Mouse (Mus musculus) lung, embryonic 15.5 days (tissue): ENCODE measurements at regions not wholly inside any gene's neighbourhood (a gene's known extent, or its start where the extent isn't known, plus 50 kb on each side); places are given as distances from the start of the nearest gene placed in this dataset.

Experiments used
- ATAC-seq: fragments of 200-750 bp; cut with Nextera tagmentation; 2 replicates; pipeline ENCODE4 v1.8.0; 2017; ENCODE audit warnings: moderate number of reproducible peaks, borderline replicate concordance; ENCODE audit not compliant: low FRiP score, low TSS enrichment; ENCODE audit errors: extremely low read depth
- H3K27ac ChIP-seq: fragments of 300-500 bp; sonication (generic); 2 replicates; pipeline ENCODE4 v1.5.1; 2015; ENCODE audit warnings: moderate library complexity, mild to moderate bottlenecking, inconsistent platforms
- H3K27me3 ChIP-seq: fragments of 300-500 bp; sonication (generic); 2 replicates; pipeline ENCODE4 v1.6.1; 2015; ENCODE audit warnings: inconsistent platforms
- H3K36me3 ChIP-seq: fragments of 300-500 bp; sonication (generic); 2 replicates; pipeline ENCODE4 v1.6.1; 2015; ENCODE audit warnings: inconsistent platforms
- H3K4me1 ChIP-seq: fragments of 300-500 bp; sonication (generic); 2 replicates; pipeline ENCODE4 v1.6.1; 2015; ENCODE audit warnings: inconsistent platforms
- H3K4me2 ChIP-seq: fragments of 300-500 bp; sonication (generic); 2 replicates; pipeline ENCODE4 v1.6.1; 2015; ENCODE audit warnings: inconsistent platforms, mild to moderate bottlenecking, moderate library complexity
- H3K4me3 ChIP-seq: fragments of 300-500 bp; sonication (generic); 2 replicates; pipeline ENCODE4 v1.5.1; 2015; ENCODE audit warnings: mild to moderate bottlenecking, inconsistent platforms
- H3K9ac ChIP-seq: fragments of 300-500 bp; sonication (generic); 2 replicates; pipeline ENCODE4 v1.6.1; 2015; ENCODE audit warnings: inconsistent platforms
- H3K9me3 ChIP-seq: fragments of 300-500 bp; sonication (generic); 2 replicates; pipeline ENCODE4 v1.6.1; 2016; ENCODE audit warnings: inconsistent platforms
- WGBS: fragments of 180-500 bp; shearing (Covaris S2); methylation state at CpG from one replicate; pipeline ENCODE4 v1.1.7; 2015; 5-methylcytosine and 5-hydroxymethylcytosine counted together

DNA sequence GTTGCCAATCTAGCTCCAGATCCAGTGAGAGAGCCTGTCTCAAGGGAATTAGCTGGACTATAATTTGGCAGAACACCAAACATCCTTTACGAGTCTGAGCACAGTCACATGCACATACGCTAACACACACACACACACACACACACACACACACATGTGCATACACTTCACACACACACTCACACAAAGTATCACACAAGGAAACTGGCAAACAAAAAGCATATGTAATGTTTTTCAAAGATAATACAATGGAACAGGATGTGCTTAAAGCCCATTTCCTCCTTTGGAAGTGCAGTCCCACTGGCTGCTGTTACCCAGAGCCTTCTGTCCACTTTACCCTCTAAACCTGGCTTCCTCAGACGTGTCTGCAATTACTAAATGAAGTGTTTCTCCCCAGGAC is 226.2 kb upstream of the Cited2 start:
- no peak for ATAC-seq
- H3K36me3 ChIP-seq: no peaks in the 10 kb centered on the region
- H3K27ac ChIP-seq: no peak overlapping the region
- H3K4me1 ChIP-seq: no peaks in the 10 kb centered on the region
- no peak overlapping the region for H3K4me3 ChIP-seq
- no peaks in the 10 kb centered on the region for H3K27me3 ChIP-seq
- WGBS: 54% methylated on average over 3 of the region's 3 CpGs
- H3K9me3 ChIP-seq: no peaks in the 10 kb centered on the region; the same call in 1 of the 2 replicates
- H3K9ac ChIP-seq: no peak overlapping the region
- H3K4me2 ChIP-seq: no peak overlapping the region

DNA sequence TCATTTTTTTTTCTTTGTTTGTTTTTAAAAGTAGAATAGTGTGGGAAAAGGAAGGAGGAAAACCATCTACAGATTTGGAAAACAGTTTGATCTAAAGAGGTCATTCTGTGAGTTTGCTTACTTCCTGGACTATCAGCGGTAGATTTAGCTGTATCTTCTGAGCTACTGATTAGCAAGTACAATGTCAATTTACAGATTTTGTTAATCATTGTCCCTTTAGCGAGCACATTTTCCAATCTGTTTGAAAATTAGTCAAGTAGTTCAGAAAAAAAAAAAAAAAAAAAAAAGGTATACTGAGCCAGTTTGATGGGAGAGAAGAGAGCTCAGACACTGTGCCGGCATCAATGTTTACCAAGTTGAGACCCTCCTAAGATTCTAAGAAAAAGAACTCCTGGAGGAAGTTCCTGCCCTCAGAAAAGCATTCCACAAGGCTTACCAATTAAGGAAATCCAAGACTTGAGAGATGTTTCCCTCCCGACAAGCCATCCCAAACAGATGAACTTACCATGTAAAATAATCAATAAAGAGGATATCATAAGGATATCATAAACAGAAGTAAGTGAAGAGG is 212.3 kb upstream of the Cited2 start:
- Histone ChIP-seq H3K36me3 (no peaks in the 10 kb centered on the region), H3K9ac (no peak overlapping the region), H3K4me3 (no peak overlapping the region), H3K4me1 (peaks cover 8% of the 10 kb centered on the region), H3K27me3 (no peaks in the 10 kb centered on the region), H3K9me3 (0 out of 2 replicates have a peak, but pooled peaks cover 2% of the 10 kb centered on the region), H3K4me2 (no peak overlapping the region), H3K27ac (no peak overlapping the region)
- no peak for ATAC-seq
- WGBS: 44% methylated on average over 4 of the region's 4 CpGs

GRCm38 (mm10) chr10:17511779-17512335 is 211.2 kb upstream of the Cited2 start:
- no peaks in the 10 kb centered on the region for H3K36me3 ChIP-seq
- no peak overlapping the region for H3K27ac ChIP-seq
- H3K27me3 ChIP-seq: no peaks in the 10 kb centered on the region
- ATAC-seq: no peak
- H3K4me1 ChIP-seq: peaks cover 8% of the 10 kb centered on the region
- H3K4me3 ChIP-seq: no peak overlapping the region
- no peak overlapping the region for H3K9ac ChIP-seq
- peak overlapping the region; percentile 26; the same call in 1 of the 2 replicates for H3K4me2 ChIP-seq
- WGBS: 38% methylated on average over 12 of the region's 12 CpGs
- H3K9me3 ChIP-seq: no peaks in the 10 kb centered on the region

GRCm38 (mm10) chr10:17512487-17512886 is 210.5 kb upstream of the Cited2 start:
- no peaks in the 10 kb centered on the region for H3K27me3 ChIP-seq
- no peak overlapping the region for H3K4me3 ChIP-seq
- no peak overlapping the region for H3K9ac ChIP-seq
- H3K4me1 ChIP-seq: peaks cover 8% of the 10 kb centered on the region
- 69% methylated on average over 3 of the region's 3 CpGs for WGBS
- no peaks in the 10 kb centered on the region for H3K9me3 ChIP-seq
- no peak overlapping the region for H3K4me2 ChIP-seq
- ATAC-seq: no peak
- no peak overlapping the region for H3K27ac ChIP-seq
- no peaks in the 10 kb centered on the region for H3K36me3 ChIP-seq

- H3K4me1 ChIP-seq: peaks cover 8% of the 10 kb centered on the region
- WGBS: 59% methylated on average over 6 of the region's 6 CpGs
These were observed 209.3 kb upstream of the Cited2 start for GRCm38 (mm10) chr10:17513756-17514155.

DNA sequence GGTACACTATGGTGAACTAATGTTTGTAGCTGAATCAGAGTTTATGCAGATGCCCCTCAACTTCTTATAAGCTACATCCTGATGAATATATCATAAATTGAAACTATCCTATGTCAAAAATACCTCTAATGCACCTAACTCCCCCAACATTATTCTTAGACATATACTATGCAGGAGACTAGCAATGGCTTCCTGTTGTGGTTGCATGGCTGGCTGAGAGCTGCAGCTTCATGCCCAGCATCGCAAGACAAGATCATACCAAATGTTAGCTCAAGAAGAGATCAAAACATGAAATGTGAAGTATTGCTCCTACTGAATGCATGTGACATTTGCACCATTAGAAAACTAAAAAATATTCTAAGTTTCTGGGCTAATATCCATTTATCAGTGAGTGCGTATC is 206.9 kb upstream of the Cited2 start:
- no peaks in the 10 kb centered on the region for H3K9me3 ChIP-seq
- no peak overlapping the region for H3K4me2 ChIP-seq
- H3K4me3 ChIP-seq: no peak overlapping the region
- H3K9ac ChIP-seq: no peak overlapping the region
- whole genome bisulfite sequencing: 94% methylated on average over 2 of the region's 2 CpGs
- ATAC-seq: no peak
- H3K27ac ChIP-seq: no peak overlapping the region
- H3K36me3 ChIP-seq: no peaks in the 10 kb centered on the region
- no peaks in the 10 kb centered on the region for H3K27me3 ChIP-seq
- peaks cover 8% of the 10 kb centered on the region for H3K4me1 ChIP-seq

More at GRCm38 (mm10) chr10:17513756-17514155, 209.3 kb upstream of the Cited2 start:
- Histone ChIP-seq H3K27ac (no peak overlapping the region), H3K36me3 (no peaks in the 10 kb centered on the region), H3K9ac (no peak overlapping the region), H3K4me3 (no peak overlapping the region), H3K4me2 (no peak overlapping the region), H3K9me3 (no peaks in the 10 kb centered on the region), H3K27me3 (no peaks in the 10 kb centered on the region)
- no peak for ATAC-seq

- Histone ChIP-seq H3K27ac (no peak overlapping the region), H3K4me1 (0 out of 2 replicates have a peak, but pooled peaks cover 5% of the 10 kb centered on the region), H3K9me3 (no peaks in the 10 kb centered on the region), H3K9ac (no peak overlapping the region), H3K4me2 (no peak overlapping the region), H3K27me3 (no peaks in the 10 kb centered on the region), H3K36me3 (no peaks in the 10 kb centered on the region), H3K4me3 (no peak overlapping the region)
- 57% methylated on average over 9 of the region's 9 CpGs for WGBS
- ATAC-seq: no peak
These were observed 204.4 kb upstream of the Cited2 start for GRCm38 (mm10) chr10:17518423-17519175.

- H3K4me1 ChIP-seq: 0 out of 2 replicates have a peak, but pooled peaks cover 5% of the 10 kb centered on the region
- H3K9ac ChIP-seq: no peak overlapping the region
- ATAC-seq: no peak
- H3K9me3 ChIP-seq: no peaks in the 10 kb centered on the region
- no peak overlapping the region for H3K4me2 ChIP-seq
- no peak overlapping the region for H3K27ac ChIP-seq
- 26% methylated on average over 5 of the region's 5 CpGs for WGBS
- no peak overlapping the region for H3K4me3 ChIP-seq
- H3K36me3 ChIP-seq: no peaks in the 10 kb centered on the region
- H3K27me3 ChIP-seq: no peaks in the 10 kb centered on the region
These were observed 200.9 kb upstream of the Cited2 start for GRCm38 (mm10) chr10:17522026-17522541.

GRCm38 (mm10) chr10:17523558-17524328 is 199.3 kb upstream of the Cited2 start:
- ATAC-seq: no peak
- no peaks in the 10 kb centered on the region for H3K9me3 ChIP-seq
- 64% methylated on average over 6 of the region's 6 CpGs for WGBS

DNA sequence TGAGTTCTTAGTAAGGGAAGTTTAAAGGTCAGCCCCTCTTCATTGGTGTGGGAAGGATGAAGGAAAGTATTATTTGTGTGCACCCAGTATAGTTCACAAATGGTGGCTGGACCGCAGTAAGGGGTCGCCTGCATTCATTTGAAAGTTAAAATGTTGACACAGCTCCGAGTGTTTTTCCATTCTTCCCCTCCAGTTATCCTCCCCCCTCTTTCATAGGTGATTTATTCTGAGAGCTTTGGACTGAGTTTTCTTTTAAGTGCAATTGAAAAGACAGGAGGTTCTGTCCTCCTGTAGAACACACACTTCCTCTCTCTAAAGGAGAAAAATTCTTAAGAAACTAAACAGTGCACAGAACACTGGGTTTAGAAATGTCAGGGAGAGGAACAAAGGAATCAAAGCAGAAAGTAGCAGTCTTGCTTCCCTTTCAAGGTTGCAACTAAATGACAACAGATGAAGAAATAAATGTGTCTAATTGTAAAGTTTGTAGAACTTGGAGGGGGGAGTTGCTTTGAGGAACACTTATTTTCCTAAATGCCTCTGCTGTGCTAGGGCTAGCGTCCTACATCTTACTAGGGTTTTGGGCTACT is 195.8 kb upstream of the Cited2 start:
- Histone ChIP-seq H3K4me3 (no peak overlapping the region), H3K27me3 (no peaks in the 10 kb centered on the region), H3K27ac (no peak overlapping the region), H3K4me1 (peaks cover 20% of the 10 kb centered on the region), H3K9me3 (no peaks in the 10 kb centered on the region), H3K9ac (no peak overlapping the region), H3K36me3 (no peaks in the 10 kb centered on the region), H3K4me2 (no peak overlapping the region)
- ATAC-seq: no peak
- 60% methylated on average over 4 of the region's 4 CpGs for WGBS

More at GRCm38 (mm10) chr10:17523558-17524328, 199.3 kb upstream of the Cited2 start:
- no peaks in the 10 kb centered on the region for H3K27me3 ChIP-seq
- no peak overlapping the region for H3K4me3 ChIP-seq
- no peak overlapping the region for H3K4me2 ChIP-seq
- no peak overlapping the region for H3K9ac ChIP-seq
- H3K4me1 ChIP-seq: peaks cover 18% of the 10 kb centered on the region; the same call in 1 of the 2 replicates
- no peak overlapping the region for H3K27ac ChIP-seq
- H3K36me3 ChIP-seq: no peaks in the 10 kb centered on the region

DNA sequence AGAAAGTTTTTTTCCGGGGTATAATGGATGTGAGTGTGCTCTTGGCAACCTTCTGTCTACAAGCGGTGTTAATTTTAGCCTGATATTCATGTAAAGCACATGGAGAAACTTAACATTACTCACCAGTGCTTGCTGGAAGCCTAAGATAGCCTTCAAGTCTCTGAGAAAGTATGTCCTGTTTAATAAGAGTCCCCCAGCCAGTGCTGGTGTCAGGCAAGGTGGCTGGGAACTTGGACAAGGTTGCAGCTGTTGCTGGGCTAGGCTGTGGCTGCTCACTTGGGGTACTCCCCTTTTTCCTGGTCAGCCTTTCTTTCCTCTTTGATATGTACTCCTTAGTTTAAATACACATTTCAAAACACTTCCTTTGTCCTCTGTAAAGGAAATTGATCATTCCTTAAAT is 194.9 kb upstream of the Cited2 start:
- Histone ChIP-seq H3K4me1 (peaks cover 20% of the 10 kb centered on the region), H3K27ac (no peak overlapping the region), H3K4me3 (no peak overlapping the region), H3K9me3 (no peaks in the 10 kb centered on the region), H3K27me3 (no peaks in the 10 kb centered on the region), H3K36me3 (no peaks in the 10 kb centered on the region), H3K9ac (no peak overlapping the region), H3K4me2 (no peak overlapping the region)
- no peak for ATAC-seq
- WGBS: 36% methylated on average over 2 of the region's 2 CpGs
